Mouse (Mus musculus): Measurements from ENCODE around the gene Lancl1.

The Lancl1 gene

DNA sequence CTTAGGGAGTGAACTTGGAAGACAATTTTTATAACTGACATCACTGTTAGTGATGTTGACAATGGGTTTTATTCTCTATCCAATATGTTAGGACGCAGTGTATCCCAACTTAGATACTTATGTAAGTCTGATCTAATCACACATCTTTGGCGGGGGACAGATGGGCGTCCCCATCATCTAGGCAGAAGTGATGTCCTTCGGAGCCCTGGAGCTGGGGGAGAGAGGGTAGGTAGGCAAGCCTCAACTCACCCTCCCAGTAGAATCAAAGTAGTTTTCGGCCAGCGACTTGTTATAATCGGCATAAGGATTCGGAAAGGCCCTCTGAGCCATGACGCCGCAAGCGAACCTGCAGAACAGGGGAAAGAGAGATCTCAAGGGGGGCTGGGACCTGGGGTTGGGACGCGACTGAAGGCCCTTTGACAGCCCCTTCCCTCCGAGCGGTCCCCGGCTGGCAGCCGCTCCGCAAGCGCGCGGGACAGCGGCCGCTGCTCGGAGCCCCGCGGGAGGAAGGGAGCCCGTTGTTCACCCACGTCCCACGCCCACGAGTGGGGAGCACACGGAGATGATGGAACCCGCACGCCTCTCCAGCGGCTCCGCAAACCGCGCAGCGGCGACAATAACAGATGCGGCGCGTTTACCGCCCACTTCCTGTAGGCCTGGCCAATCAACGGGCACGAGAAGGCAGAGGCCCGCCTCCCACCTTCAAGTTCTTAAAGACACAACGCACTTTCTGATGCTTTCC is at the start of gene Lancl1:
Lancl1 (minus strand) TSS at position 627 of the 742 bp plus-strand sequence.
- in situ Hi-C loops (cut with MboI; ENCODE audit: low pct_unique_long_range_greater_than_20kb in 1 of 2, low sequenced_read_pairs in 2 of 2, unreplicated experiment in 1 of 2): no loop called here

DNA sequence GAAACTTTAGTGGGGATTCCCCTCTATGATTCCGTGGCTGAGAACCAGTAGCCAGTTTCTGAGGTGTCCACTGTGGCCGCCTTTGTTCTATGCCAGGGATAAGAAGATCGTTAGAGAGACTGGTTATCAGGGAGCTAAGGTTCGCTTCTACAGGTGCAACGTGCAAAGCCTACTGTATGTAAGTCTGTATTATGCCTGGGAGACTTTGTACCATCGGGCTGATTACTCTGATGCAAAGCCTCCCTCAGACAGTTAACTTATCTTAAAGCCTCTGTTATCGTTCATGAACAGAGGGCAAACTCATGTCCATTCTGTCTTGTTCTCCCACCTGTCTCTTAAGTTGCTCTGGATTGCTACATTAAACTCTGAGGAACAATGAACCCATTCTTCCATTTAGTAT is 40.5 kb upstream of the Lancl1 start:
- in situ Hi-C loops (cut with MboI; ENCODE audit: low pct_unique_long_range_greater_than_20kb in 1 of 2, low sequenced_read_pairs in 2 of 2, unreplicated experiment in 1 of 2): no loop called here

DNA sequence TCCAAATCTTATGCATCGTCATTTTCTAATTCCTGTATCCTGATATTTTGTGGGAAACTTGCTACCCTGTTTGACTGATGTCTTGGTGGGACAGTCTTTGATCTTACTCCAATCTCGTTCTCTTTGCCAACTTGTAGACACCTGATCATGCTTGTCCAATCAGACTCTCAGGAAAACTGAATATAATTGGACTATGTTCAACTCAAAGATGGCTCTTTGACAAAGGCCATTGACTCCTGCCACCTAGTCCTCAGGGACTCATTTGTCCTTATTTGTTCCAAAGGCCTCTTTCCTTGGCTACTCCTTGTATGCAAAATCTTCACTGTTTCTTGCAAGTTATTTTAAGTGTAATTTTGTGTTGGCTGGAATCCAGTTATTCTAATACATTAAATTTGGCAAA is 40.0 kb upstream of the Lancl1 start:
- in situ Hi-C loops (cut with MboI; ENCODE audit: low pct_unique_long_range_greater_than_20kb in 1 of 2, low sequenced_read_pairs in 2 of 2, unreplicated experiment in 1 of 2): no loop called here

DNA sequence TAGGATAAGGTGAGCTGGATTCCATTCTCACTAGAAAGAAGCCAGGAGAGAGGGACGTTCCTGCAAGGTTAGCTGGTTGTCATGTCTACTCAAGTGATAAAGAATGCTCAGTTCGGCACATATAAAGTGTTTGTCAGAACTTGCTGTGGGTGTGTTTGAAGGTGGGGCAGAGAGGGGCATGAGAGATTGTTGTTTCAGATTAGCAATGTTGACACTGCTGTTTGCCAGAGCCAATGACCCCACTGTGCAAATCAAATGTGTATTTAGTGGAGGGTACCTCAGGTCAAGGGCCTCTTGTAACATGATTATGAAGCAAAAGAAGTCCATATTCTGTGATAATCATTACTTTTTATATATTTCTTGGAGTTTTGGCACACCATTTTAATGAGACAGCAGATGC is 39.1 kb upstream of the Lancl1 start:
- in situ Hi-C loops (cut with MboI; ENCODE audit: low pct_unique_long_range_greater_than_20kb in 1 of 2, low sequenced_read_pairs in 2 of 2, unreplicated experiment in 1 of 2): no loop called here

DNA sequence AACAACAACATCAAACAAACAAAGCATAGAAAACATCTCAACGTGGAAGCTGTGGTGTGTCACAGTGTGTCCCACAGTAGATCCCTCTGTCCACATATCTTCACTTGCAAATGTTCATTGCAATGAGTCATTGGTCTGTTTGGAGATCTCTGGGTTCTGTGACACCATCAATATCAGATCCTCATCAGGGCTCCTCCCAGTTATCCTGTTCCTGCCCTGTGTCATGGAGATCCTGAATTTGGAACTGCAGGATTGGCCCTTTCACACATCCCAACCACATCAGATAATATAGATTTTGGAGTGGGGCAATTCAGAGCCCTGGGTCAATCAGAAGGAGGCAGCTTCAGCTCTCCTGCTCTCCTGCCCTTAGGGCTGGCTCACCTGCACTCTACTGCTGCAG is 28.9 kb upstream of the Lancl1 start:
- in situ Hi-C loops (cut with MboI; ENCODE audit: low pct_unique_long_range_greater_than_20kb in 1 of 2, low sequenced_read_pairs in 2 of 2, unreplicated experiment in 1 of 2): no loop called here

DNA sequence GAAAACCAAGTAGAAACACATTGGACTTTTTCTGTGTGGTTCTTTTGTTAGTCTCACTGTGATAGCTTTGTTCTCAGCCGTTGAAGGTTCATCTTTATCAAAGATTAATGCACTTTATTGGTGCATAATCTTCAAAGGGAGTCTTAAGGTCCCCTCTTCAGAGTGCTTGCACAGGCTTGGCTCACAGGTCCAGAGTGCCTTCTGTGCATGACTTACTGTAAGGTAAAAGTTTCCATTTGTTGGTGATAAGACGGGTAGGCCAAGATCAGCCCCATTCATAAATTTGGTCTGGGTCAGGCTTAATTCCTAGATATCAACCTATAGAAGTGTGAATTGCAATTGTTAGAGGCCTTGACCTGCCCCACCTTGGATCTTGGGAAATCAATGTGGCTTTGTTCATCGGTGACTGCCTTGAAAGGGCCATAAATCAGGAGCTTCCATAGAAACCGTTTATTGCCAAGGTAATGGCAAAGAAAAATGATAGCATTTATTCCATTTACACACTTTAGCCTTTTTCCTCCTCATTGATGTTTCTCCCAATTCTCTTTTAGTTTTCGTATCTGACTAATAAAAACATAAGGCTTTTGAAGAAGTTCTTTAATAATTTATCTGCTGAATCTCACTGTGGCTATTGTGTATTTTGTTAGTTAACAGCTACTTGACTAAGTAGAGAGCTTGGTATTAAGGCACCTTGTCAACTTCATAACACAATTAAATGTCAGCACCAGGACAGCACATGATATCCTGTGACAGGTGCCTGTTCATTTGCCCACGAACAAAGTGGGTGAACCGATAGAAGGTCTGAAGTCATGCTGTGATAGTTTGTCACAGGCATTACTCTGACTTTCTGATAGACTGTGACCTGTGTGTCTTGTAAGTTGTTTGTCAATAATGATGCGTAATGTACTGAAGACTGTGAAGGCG is 26.9 kb upstream of the Lancl1 start:
- in situ Hi-C loops (cut with MboI; ENCODE audit: low pct_unique_long_range_greater_than_20kb in 1 of 2, low sequenced_read_pairs in 2 of 2, unreplicated experiment in 1 of 2): no loop called here

DNA sequence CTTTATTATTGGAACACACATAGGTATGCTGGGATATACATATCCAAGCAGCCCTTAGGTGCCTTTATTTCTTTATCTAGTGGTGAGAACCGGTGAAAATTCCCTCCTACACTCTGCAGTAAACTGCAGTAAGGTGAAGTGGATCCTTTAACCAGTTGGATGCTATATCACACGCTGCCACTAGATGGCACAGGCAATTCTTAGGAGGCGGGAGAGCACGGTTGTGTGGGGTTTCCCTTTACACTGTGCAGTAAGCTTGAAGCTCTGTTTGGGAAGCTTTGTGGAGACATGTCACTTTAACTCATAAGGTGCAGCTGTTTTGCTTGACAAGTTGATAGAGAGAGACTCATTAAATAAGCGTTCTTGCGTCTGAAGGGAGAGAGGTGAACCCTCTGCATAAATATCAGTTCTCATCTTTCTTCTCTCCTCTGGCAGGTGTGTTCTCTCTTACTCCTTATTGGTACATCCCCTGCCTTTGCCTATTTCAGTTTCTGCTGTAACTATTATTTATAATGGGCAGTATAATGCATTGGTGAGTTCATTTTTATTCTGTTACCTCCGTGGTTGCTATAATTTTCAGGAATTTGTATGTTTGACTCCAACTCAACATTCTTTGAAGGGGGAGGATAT is 22.9 kb upstream of the Lancl1 start:
- in situ Hi-C loops (cut with MboI; ENCODE audit: low pct_unique_long_range_greater_than_20kb in 1 of 2, low sequenced_read_pairs in 2 of 2, unreplicated experiment in 1 of 2): no loop called here

DNA sequence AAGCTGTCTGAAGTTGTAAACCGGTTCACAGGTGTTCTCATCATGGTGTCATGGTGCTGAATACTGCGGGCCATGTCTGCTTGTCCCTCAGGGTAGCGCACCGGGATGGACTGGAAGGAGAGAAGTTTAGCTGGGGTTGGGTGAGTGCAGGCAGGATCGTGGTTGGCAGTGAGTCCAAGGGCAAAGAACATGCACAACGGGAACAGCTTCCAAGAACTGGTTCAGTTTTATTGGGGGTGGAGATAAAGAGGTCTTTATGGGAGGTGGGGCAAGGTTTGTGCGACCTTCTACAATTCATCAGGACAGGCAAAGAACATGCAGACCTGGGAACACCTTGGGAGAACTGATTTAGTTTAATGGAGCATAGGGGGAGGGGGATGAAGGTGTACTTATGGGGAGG is 17.1 kb upstream of the Lancl1 start:
- in situ Hi-C loops (cut with MboI; ENCODE audit: low pct_unique_long_range_greater_than_20kb in 1 of 2, low sequenced_read_pairs in 2 of 2, unreplicated experiment in 1 of 2): no loop called here

DNA sequence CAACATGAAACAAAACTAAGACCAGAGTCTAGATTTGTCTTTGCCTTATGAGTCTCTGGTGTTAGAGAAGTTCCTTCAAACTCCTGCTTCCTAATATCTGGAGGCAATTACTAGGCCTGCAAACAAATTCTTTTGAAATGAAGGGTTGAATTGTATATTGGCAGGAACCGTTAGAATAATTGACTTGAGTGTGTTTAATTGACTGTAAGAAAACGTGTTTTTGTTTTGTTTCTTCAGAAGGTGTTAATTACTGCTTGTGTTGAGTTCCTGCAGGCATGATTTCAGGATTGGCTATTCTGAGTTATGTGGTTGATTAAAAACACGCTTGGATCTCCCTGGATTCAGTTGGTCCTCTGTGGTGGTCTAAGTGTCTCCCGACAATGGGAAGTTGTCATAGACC is 14.0 kb upstream of the Lancl1 start:
- in situ Hi-C loops (cut with MboI; ENCODE audit: low pct_unique_long_range_greater_than_20kb in 1 of 2, low sequenced_read_pairs in 2 of 2, unreplicated experiment in 1 of 2): no loop called here

DNA sequence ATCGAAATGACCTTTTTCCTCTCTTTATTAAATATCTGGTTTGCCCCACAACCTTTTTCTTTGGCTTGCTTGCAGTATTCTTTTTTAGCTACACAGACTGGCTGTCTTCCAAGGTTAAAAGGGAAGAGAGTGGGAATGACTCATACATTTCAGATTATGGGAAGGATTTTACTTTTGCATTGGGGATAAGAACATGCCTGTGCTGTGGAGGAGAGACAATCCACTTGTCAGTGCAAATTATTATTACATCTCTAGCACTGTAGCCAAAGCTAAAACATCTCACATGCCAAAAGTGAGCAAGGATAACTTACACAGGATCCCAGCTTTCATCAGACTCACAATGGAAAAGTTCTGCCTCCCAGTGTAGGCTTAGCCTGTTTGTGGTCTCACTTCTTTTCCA is 10.9 kb upstream of the Lancl1 start:
- in situ Hi-C loops (cut with MboI; ENCODE audit: low pct_unique_long_range_greater_than_20kb in 1 of 2, low sequenced_read_pairs in 2 of 2, unreplicated experiment in 1 of 2): no loop called here

DNA sequence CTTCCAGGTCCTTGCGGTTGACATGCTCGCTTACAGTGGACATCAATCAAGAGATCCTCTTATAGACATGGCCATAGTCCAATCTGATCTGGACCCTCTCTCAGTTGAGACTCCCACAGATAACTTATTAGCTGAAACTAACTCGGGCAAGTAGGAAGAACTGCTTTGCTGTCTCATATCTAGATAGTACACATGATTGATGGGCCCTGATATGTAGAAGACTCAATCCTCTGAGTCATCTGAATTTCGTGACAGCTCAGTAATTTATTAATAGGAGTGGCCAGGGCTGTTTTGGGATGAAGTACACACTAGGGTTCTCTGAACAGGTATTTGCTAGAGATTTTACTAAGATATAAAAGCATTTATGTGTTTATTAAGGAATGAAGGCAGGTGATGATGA is 10.0 kb upstream of the Lancl1 start:
- in situ Hi-C loops (cut with MboI; ENCODE audit: low pct_unique_long_range_greater_than_20kb in 1 of 2, low sequenced_read_pairs in 2 of 2, unreplicated experiment in 1 of 2): no loop called here

DNA sequence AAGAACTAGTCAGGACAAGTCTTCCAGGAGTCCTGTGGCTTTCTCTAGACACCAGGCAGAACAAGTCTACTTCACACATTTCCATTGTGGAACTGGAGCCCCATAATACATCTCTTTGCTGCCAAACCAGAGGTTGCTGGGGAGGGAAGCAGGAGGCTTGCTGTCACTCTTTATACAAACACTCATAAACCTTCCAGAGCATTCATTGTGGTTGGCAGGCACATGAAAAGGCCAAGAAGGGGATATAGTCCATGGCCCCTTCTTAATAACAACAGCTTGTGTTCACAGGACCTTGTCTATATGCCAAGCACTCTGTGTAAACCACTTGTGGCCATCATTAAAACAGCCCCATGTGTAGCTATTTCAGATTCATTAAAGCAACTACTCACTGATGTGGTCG is 6.4 kb upstream of the Lancl1 start:
- in situ Hi-C loops (cut with MboI; ENCODE audit: low pct_unique_long_range_greater_than_20kb in 1 of 2, low sequenced_read_pairs in 2 of 2, unreplicated experiment in 1 of 2): no loop called here

DNA sequence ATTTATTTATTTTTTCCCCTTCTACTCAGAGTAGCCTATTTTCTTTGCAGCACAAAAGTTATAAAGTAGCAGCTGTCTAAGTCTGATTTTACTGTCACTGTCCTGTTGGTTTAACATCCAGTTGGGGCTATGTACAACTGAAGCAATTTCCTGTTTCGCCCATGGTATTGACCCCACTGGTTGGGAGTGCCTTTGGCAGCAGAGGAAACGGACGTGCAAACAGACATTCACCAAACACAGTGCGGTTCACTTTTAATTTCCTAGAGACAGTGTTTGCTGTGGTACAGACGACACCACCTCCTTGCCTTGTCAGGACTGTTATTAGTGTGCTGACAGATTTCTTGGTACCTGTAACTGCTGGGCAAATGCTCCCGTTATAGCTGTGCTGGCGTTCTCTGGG is 3.9 kb upstream of the Lancl1 start:
- in situ Hi-C loops (cut with MboI; ENCODE audit: low pct_unique_long_range_greater_than_20kb in 1 of 2, low sequenced_read_pairs in 2 of 2, unreplicated experiment in 1 of 2): no loop called here

DNA sequence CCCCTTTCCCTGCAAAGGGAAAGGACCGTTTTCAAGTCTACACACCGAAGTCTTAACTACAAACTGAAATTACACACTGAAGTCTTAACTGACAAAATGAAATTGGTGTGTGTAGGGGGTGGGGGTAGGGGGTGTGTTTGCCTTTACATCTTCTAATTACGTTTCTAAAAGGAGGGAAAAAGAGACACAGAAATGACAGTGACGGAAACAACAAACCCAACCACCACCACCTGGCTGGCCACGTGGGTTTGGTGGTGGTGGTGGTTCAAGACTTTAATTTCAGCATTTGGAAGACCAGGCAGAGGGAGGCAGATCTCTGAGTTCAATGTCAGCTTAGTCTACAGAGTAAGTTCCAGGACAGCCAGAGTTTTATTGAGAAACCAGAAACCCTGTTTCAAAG is 411 bp upstream of the Lancl1 start:
- in situ Hi-C loops (cut with MboI; ENCODE audit: low pct_unique_long_range_greater_than_20kb in 1 of 2, low sequenced_read_pairs in 2 of 2, unreplicated experiment in 1 of 2): no loop called here

DNA sequence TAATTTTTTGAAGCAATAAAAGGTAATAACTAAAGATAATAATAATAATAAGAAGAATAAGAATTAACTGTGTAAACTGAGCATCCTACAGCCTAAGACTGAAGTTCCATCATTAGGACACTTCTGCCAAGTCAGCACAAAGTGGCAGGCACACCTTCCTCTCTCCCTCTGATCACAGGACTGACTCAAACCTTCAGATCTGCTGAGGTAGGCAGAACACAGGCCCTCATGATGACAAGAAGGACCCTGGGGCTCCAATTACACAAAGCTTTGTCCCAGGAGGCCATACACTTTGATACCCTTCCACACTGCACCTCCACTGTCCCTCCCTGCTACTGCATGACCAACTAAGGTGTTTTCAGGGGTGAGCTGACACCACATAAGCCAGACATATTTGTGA is 1.5 kb downstream of the Lancl1 start:
- in situ Hi-C loops (cut with MboI; ENCODE audit: low pct_unique_long_range_greater_than_20kb in 1 of 2, low sequenced_read_pairs in 2 of 2, unreplicated experiment in 1 of 2): no loop called here

DNA sequence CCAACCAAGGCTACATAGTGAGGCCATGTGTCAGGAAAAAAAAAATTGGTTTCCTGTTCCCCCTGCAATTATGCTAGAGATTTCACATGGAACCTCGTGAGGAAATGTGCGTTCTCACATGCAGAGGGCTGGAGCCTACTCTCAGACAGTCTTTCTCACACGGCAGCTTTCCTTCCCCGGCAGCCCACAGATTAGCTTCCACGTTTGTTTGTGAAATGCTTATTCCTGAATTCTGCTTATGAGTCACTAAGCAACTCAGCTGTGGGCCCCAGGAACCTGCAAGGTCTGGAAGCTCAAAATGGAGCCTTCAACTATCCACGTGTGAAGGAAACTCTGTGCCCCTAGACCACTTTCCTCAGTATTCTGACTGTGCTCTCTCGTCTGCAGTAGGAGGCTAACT is 5.4 kb downstream of the Lancl1 start:
- in situ Hi-C loops (cut with MboI; ENCODE audit: low pct_unique_long_range_greater_than_20kb in 1 of 2, low sequenced_read_pairs in 2 of 2, unreplicated experiment in 1 of 2): no loop called here

DNA sequence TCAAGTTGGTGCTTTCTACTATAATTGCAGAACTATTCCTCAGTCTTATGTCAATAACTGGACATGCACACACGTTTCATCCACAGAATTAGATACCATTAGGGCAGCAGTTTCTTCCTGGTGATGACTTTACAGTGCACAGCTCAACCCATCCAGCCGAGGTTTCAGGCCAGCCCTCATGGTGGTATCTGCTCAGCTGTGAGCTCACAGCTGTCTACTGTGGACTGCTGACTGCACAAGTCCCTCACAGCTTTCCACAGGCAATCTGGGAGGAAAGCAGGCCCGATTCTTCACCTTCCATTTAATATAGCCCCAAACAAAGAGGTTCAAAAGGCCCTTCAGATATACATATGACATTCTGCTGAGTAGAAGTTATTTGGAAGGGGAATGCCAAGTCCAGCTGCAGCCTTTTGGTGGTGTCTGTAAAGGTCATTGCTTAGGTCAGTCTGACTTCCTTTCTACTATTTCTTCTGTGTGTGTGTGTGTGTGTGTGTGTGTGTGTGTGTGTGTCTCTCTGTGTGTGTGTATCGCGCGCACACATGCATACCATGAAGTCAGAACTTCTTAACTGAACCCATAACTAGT is 11.7 kb downstream of the Lancl1 start:
- in situ Hi-C loops (cut with MboI; ENCODE audit: low pct_unique_long_range_greater_than_20kb in 1 of 2, low sequenced_read_pairs in 2 of 2, unreplicated experiment in 1 of 2): no loop called here

DNA sequence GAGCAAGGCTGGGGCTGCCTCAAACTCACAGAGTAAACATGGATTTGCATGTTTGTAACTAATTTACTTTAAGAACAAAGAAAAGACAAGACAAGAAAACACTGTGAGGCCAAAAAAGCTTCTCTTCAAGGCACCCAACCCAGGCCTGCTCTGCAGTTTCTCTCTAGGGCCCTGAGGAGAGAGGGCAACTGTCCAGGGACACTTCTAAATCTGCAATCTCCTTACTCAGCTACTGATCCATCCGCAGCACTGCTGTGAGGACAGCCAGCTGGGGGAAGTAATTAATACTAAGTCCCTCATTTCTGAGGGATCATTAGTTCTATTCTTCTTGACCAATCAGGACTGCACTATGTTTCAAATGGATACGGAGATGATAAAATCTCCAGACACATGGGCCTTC is 12.5 kb downstream of the Lancl1 start:
- in situ Hi-C loops (cut with MboI; ENCODE audit: low pct_unique_long_range_greater_than_20kb in 1 of 2, low sequenced_read_pairs in 2 of 2, unreplicated experiment in 1 of 2): no loop called here

DNA sequence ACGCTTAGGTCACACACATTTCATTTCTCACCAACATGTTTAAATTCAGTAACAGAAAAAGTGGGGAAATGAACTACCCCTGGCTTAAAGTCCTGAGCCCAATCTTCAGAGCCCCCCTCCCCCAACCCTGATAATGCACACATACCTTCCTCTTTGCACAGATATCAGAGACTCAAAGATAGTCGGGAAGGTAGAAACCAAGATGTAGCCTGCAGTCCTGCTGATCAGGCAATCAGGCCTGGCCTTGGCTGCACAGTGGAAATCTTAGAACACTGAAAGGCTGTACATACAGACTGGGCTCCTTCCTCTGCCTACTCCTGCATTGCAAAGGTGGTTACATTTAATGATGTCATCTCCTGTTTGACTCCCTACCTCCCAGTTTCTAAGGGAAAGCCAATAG is 15.9 kb downstream of the Lancl1 start:
- in situ Hi-C loops (cut with MboI; ENCODE audit: low pct_unique_long_range_greater_than_20kb in 1 of 2, low sequenced_read_pairs in 2 of 2, unreplicated experiment in 1 of 2): no loop called here
